ENCODE assay signal across 8 mouse cellular contexts in the genomic region with DNA sequence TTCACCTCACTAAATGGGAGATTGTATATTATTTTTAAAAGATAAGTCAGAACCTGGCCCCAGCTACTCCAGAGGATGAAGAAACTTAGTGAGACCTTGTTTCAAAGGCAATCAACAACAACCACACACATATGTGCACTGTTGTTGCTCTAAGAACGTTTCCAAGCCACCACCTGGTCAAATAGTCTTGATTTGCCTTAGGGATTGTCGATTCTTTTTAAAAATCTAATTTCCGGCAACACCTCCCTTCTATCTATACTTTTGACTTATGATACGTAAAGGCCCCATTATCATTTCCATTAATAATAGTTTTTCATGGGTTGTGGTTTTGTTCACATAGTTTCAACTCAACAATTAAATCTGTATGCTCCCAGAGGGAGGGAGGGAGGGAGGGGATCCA. TPM values are rescaled to one million over a fixed set of nuclear protein-coding genes. Genes with fewer than 3 reads are reported as not detected.
DNase-seq lines count a peak whose midpoint lies in the region; ATAC-seq and TF ChIP-seq lines count a peak whose summit lies in the region.

Gene Ptbp2, minus strand, starts transcription at position 101 of the 400 bp plus-strand sequence.

- CTCF ChIA-PET in Patski (lab: Charles Lee): interaction anchor here (1.4 kb wide), 1 partner anchor 10 kb away, joined by 3 read pairs; no protein-coding TSS in a partner anchor

- no peak for DNase-seq in adrenal gland, adult 18-20 months (ENCODE audit: low spot score in 2 of 2)
- DNase-seq in adrenal gland, adult (ENCODE audit: inconsistent age in 2 of 2, low spot score in 1 of 2): no peak
- DNase-seq in Patski (ENCODE audit: low read depth, low spot score): no peak
- no peak for DNase-seq in hindbrain, embryonic 14.5 days (ENCODE audit: low spot score)
- DNase-seq in liver, postnatal 0 days: no peak
- no peak for DNase-seq in spleen, postnatal 14 days (ENCODE audit: low spot score in 2 of 2)
- no peak for DNase-seq in kidney, adult 11 months

- peak within 1 kb of the TSS; percentile 99 for H3K9ac ChIP-seq in forebrain, embryonic 16.5 days (replicated peaks; ENCODE audit: low read depth, low read length)
- H3K9ac ChIP-seq in hindbrain, embryonic 14.5 days: peak within 1 kb of the TSS; percentile 99
- H3K9ac ChIP-seq in liver, postnatal 0 days (replicated peaks): peak within 1 kb of the TSS; percentile 98

- in situ Hi-C loops in Patski (cut with MboI; ENCODE audit: low pct_unique_long_range_greater_than_20kb): loop anchor here (25.0 kb wide), 1 partner anchor 403 kb away; no protein-coding TSS in a partner anchor

- H3K4me3 ChIP-seq in forebrain, embryonic 16.5 days (replicated peaks; ENCODE audit: low read length): peak within 1 kb of the TSS; percentile 85
- H3K4me3 ChIP-seq in hindbrain, embryonic 14.5 days (replicated peaks; ENCODE audit: low read length): peak within 1 kb of the TSS; percentile 98
- H3K4me3 ChIP-seq in liver, postnatal 0 days (ENCODE audit: low read depth, low read length): peak within 1 kb of the TSS; percentile 95

- ATAC-seq in Patski: no peak
- no peak for ATAC-seq in forebrain, embryonic 16.5 days
- ATAC-seq in hindbrain, embryonic 14.5 days (ENCODE audit: low FRiP score): no peak
- no peak for ATAC-seq in liver, postnatal 0 days

- WGBS in forebrain, embryonic 16.5 days: 87% methylated on average over 4 of the region's 4 CpGs
- 85% methylated on average over 4 of the region's 4 CpGs for WGBS in hindbrain, embryonic 14.5 days
- 78% methylated on average over 4 of the region's 4 CpGs for WGBS in liver, postnatal 0 days (ENCODE audit: insufficient replicate concordance)

- peak within 1 kb of the TSS; percentile 54 for H3K4me2 ChIP-seq in forebrain, embryonic 16.5 days (ENCODE audit: low read length)
- H3K4me2 ChIP-seq in hindbrain, embryonic 14.5 days (replicated peaks): peak within 1 kb of the TSS; percentile 79
- peak within 1 kb of the TSS; percentile 82 for H3K4me2 ChIP-seq in liver, postnatal 0 days (ENCODE audit: low read depth, low read length)

- H3K4me1 ChIP-seq in forebrain, embryonic 16.5 days (replicated peaks; ENCODE audit: control insufficient read depth, insufficient read depth, low read length): peaks cover 8% of the 10 kb centered on the region
- peaks cover 16% of the 10 kb centered on the region for H3K4me1 ChIP-seq in hindbrain, embryonic 14.5 days (replicated peaks; ENCODE audit: control insufficient read depth, insufficient read depth, low read length)
- H3K4me1 ChIP-seq in liver, postnatal 0 days (ENCODE audit: insufficient read depth): 0 out of 2 replicates have a peak, but pooled peaks cover 6% of the 10 kb centered on the region

- peak within 1 kb of the TSS; percentile 99 for H3K27ac ChIP-seq in forebrain, embryonic 16.5 days (ENCODE audit: low read length)
- peak within 1 kb of the TSS; percentile 100 for H3K27ac ChIP-seq in hindbrain, embryonic 14.5 days
- peak within 1 kb of the TSS; percentile 96 for H3K27ac ChIP-seq in liver, postnatal 0 days (ENCODE audit: low read depth)

- TF ChIP-seq EP300 in liver, postnatal 0 days (IDR thresholded peaks at IDR 0.05; ENCODE audit: low read depth): no peak

- H3K36me3 ChIP-seq in forebrain, embryonic 16.5 days (ENCODE audit: control insufficient read depth, insufficient read depth): no peaks in the 10 kb centered on the region
- H3K36me3 ChIP-seq in hindbrain, embryonic 14.5 days (replicated peaks; ENCODE audit: control insufficient read depth, insufficient read depth): 0 out of 2 replicates have a peak, but pooled peaks cover 4% of the 10 kb centered on the region
- H3K36me3 ChIP-seq in liver, postnatal 0 days (replicated peaks; ENCODE audit: insufficient read depth, low read length): no peaks in the 10 kb centered on the region; the same call in 1 of the 2 replicates

- no peaks in the 10 kb centered on the region for H3K27me3 ChIP-seq in Patski
- H3K27me3 ChIP-seq in forebrain, embryonic 16.5 days (replicated peaks; ENCODE audit: control insufficient read depth, insufficient read depth, low read length): no peaks in the 10 kb centered on the region
- H3K27me3 ChIP-seq in hindbrain, embryonic 14.5 days (ENCODE audit: control insufficient read depth, insufficient read depth, low read length): no peaks in the 10 kb centered on the region
- no peaks in the 10 kb centered on the region for H3K27me3 ChIP-seq in liver, postnatal 0 days (ENCODE audit: insufficient read depth, low read length)

- no peaks in the 10 kb centered on the region for H3K9me3 ChIP-seq in forebrain, embryonic 16.5 days (ENCODE audit: control insufficient read depth, low read length)
- H3K9me3 ChIP-seq in hindbrain, embryonic 14.5 days (ENCODE audit: control insufficient read depth, low read length): no peaks in the 10 kb centered on the region
- no peaks in the 10 kb centered on the region for H3K9me3 ChIP-seq in liver, postnatal 0 days (ENCODE audit: low read length)

- TF ChIP-seq CTCF in Patski (IDR thresholded peaks at IDR 0.05): no peak
- TF ChIP-seq CTCF in liver, postnatal 0 days (IDR thresholded peaks at IDR 0.05; ENCODE audit: low read depth): no peak

- POLR2A ChIA-PET in Patski (lab: Charles Lee): interaction anchor here (1.0 kb wide), 1 partner anchor 165 kb away, joined by 3 read pairs; no protein-coding TSS in a partner anchor

RNA-seq across cellular contexts. Expression of gene Ptbp2, which starts in this region (rescaled TPM):
- 10 to 100 TPM; 25.9 to 29.9 TPM for total RNA-seq in adrenal gland, adult 18-20 months (2021)
- 65.1 TPM for polyA plus RNA-seq in Patski (2021)
- 323 and 366 TPM in 2 replicates for polyA plus RNA-seq in forebrain, embryonic 16.5 days (2015; fragmentation: Nextera tagmentation; extraction: Ambion mirVana)
- 287 and 305 TPM in 2 replicates for polyA plus RNA-seq in hindbrain, embryonic 14.5 days (2014; fragmentation: Nextera tagmentation; extraction: Ambion mirVana)
- polyA plus RNA-seq in liver, postnatal 0 days (2015; fragmentation: Nextera tagmentation; extraction: Ambion mirVana): 8.1 and 9.1 TPM in 2 replicates
